Mouse (Mus musculus) liver, adult 2 months (tissue): Measurements from ENCODE around the gene Chit1.

ENCODE experiments used
- CTCF ChIP-seq: fragments of 200-500 bp; IDR thresholded peaks from 2 replicates; pipeline ENCODE4 v1.5.1; 2011; ENCODE audit warnings: low read depth, low read length, control low read depth
- POLR2A ChIP-seq: fragments of 200-500 bp; IDR thresholded peaks from 2 replicates; pipeline ENCODE4 v1.6.1; 2011; ENCODE audit warnings: low read length, control low read depth; ENCODE audit not compliant: insufficient read depth; ENCODE audit errors: extremely low read depth

DNA sequence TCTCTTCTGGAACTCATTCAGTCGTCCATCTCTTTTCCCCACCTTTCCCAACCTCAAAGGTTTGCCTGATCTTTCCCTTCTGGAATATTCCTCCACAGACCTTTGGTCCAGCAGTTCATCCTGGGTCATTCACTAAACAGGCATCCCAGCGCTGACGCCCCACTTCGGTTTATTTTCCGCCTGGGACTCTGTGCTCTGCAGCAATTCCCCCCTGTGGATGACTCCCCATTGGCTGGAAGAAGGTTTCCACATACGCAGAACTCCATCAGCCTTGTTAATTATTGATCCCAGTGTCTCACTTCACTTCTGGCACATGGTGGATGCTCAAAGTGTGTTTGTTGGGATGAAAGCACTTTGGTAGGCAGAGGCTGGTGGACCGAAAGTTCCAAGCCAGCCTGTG is 52.4 kb downstream of the Chit1 start:
- TF ChIP-seq CTCF (no peak), POLR2A (no peak)
